ENCODE assay signal across 25 mouse cellular contexts in the genomic region with DNA sequence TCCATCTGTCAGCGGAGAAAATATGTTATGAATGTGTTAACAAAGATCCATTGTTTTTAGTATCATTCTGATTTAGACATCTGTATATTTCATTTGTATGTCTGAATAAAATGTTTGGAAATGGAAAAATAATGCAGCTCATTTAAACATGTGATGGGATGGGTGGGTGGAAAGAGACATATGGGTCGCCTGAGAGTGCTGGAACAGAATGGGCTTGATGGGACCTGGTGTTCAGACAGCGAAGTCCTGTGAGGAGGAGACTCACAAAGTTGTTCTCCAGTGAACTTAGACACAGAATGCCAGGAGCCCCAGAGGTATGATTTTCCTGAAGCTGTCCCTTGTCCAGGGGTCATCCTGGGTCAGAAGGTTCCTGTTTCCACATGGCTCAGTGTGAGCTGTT.
DNase-seq lines count a peak whose midpoint lies in the region; ATAC-seq lines count a peak whose summit lies in the region.
"Had no signal": no experiment of that assay in that cellular context is flagged by ENCODE, and none has a peak within 500 bp of the region (broad histone marks: within the 10 kb centered on the region; RNA-seq: fewer than 3 reads in every experiment).

No protein-coding gene starts in this region.

- no peaks in the 10 kb centered on the region for H3K27me3 ChIP-seq in hindbrain, embryonic 13.5 days
- H3K27me3 ChIP-seq: heart, embryonic 15.5 days; liver, embryonic 15.5 days had no signal

- peak; percentile 23 for DNase-seq in adrenal gland, postnatal 10 days
- no peak for DNase-seq in adrenal gland, postnatal 14 days
- DNase-seq in layer of hippocampus, adult 18-20 months (ENCODE audit: low spot score in 2 of 2) = peak; percentile 55 to 81
- DNase-seq in layer of hippocampus, postnatal 10 days (ENCODE audit: low spot score in 2 of 2) = no peak
- peak; percentile 48 for DNase-seq in brain, adult 2 months (ENCODE audit: low read depth, low spot score)
- peak; percentile 44 to 59 for DNase-seq in layer of hippocampus, postnatal 36 days
- DNase-seq: adrenal gland, postnatal 25 days; cerebellum, adult 9-10 months; gastrocnemius, postnatal 25 days; heart, postnatal 36 days; kidney, adult 18-20 months; kidney, postnatal 14 days; lung, postnatal 10 days; thymus, adult 18-20 months; thymus, postnatal 36 days had no signal

- H3K9ac ChIP-seq in hindbrain, embryonic 13.5 days = no peak overlapping the region
- H3K9ac ChIP-seq: heart, embryonic 15.5 days; hindbrain, embryonic 14.5 days; liver, embryonic 15.5 days had no signal

- no peaks in the 10 kb centered on the region for H3K36me3 ChIP-seq in hindbrain, embryonic 13.5 days
- H3K36me3 ChIP-seq: embryonic facial prominence, embryonic 10.5 days; heart, embryonic 15.5 days; liver, embryonic 15.5 days; midbrain, embryonic 10.5 days had no signal

- H3K4me1 ChIP-seq in hindbrain, embryonic 13.5 days (replicated peaks) = 0 out of 2 replicates have a peak, but pooled peaks cover 5% of the 10 kb centered on the region
- H3K4me1 ChIP-seq: embryonic facial prominence, embryonic 10.5 days; liver, embryonic 15.5 days; midbrain, embryonic 10.5 days had no signal

- ATAC-seq in hindbrain, embryonic 13.5 days (ENCODE audit: low FRiP score) = no peak
- ATAC-seq: forebrain, embryonic 16.5 days; inflammation-experienced regulatory T-cells, adult 6 months; midbrain, embryonic 16.5 days had no signal

- 91% methylated on average over 3 of the region's 3 CpGs for WGBS in hindbrain, embryonic 13.5 days

- no peak overlapping the region for H3K4me2 ChIP-seq in hindbrain, embryonic 13.5 days
- H3K4me2 ChIP-seq: heart, embryonic 15.5 days; hindbrain, embryonic 14.5 days; liver, embryonic 15.5 days had no signal

- H3K9me3 ChIP-seq in hindbrain, embryonic 13.5 days = no peaks in the 10 kb centered on the region
- H3K9me3 ChIP-seq: embryonic facial prominence, embryonic 10.5 days; heart, embryonic 15.5 days; liver, embryonic 15.5 days; midbrain, embryonic 10.5 days had no signal

- no peak overlapping the region for H3K4me3 ChIP-seq in hindbrain, embryonic 13.5 days
- H3K4me3 ChIP-seq: embryonic facial prominence, embryonic 10.5 days; heart, embryonic 15.5 days; liver, embryonic 15.5 days; midbrain, embryonic 10.5 days; myocyte had no signal

- H3K27ac ChIP-seq in hindbrain, embryonic 13.5 days = no peak overlapping the region
- H3K27ac ChIP-seq: embryonic facial prominence, embryonic 10.5 days; heart, embryonic 15.5 days; hindbrain, embryonic 14.5 days; liver, embryonic 15.5 days; midbrain, embryonic 10.5 days had no signal

Comparison
In these comparisons a context has a peak if more than half of its experiments do, and no peak if none do; other contexts are left out.
1. DNase-seq: peak in adrenal gland, postnatal 10 days (single experiment), layer of hippocampus, adult 18-20 months (2 of 2), brain, adult 2 months (single experiment) and layer of hippocampus, postnatal 36 days (2 of 2); none in adrenal gland, postnatal 14 days (single experiment) and layer of hippocampus, postnatal 10 days (0 of 2).